Mouse (Mus musculus) hindbrain, embryonic 13.5 days (tissue): ENCODE results near the gene Usp29. TPM values are rescaled to one million over a fixed set of nuclear protein-coding genes. Genes with fewer than 3 reads are reported as not detected.
"Not testable (repeated sequence)": the region's sequence is repeated elsewhere in the genome, so short reads cannot be mapped to it uniquely, and the experiment has no call there.

Source experiments
- ATAC-seq: fragments of 200-750 bp; cut with Nextera tagmentation; 2 replicates; pipeline ENCODE4 v1.8.0; 2017; ENCODE audit warnings: moderate TSS enrichment; ENCODE audit not compliant: low FRiP score
- H3K27ac ChIP-seq: fragments of 300-500 bp; sonication (generic); 2 replicates; pipeline ENCODE4 v1.5.1; 2015; ENCODE audit warnings: inconsistent platforms, mild to moderate bottlenecking, moderate library complexity
- H3K27me3 ChIP-seq: fragments of 300-500 bp; sonication (generic); 2 replicates; pipeline ENCODE4 v1.6.1; 2015; ENCODE audit warnings: mild to moderate bottlenecking, inconsistent platforms
- H3K36me3 ChIP-seq: fragments of 300-500 bp; sonication (generic); 2 replicates; pipeline ENCODE4 v1.6.1; 2015; ENCODE audit warnings: mild to moderate bottlenecking, inconsistent platforms
- H3K4me1 ChIP-seq: fragments of 300-500 bp; sonication (generic); replicated peaks from 2 replicates; pipeline ENCODE4 v1.6.1; 2015; ENCODE audit warnings: inconsistent platforms
- H3K4me2 ChIP-seq: fragments of 300-500 bp; sonication (generic); 2 replicates; pipeline ENCODE4 v1.6.1; 2015; ENCODE audit warnings: inconsistent platforms, mild to moderate bottlenecking, moderate library complexity
- H3K4me3 ChIP-seq: fragments of 300-500 bp; sonication (generic); 2 replicates; pipeline ENCODE4 v1.5.1; 2015; ENCODE audit warnings: mild to moderate bottlenecking, inconsistent platforms
- H3K9ac ChIP-seq: fragments of 300-500 bp; sonication (generic); 2 replicates; pipeline ENCODE4 v1.6.1; 2015; ENCODE audit warnings: mild to moderate bottlenecking, inconsistent platforms
- H3K9me3 ChIP-seq: fragments of 300-500 bp; sonication (generic); 2 replicates; pipeline ENCODE4 v1.6.1; 2016; ENCODE audit warnings: inconsistent platforms
- WGBS: fragments of 180-500 bp; shearing (Covaris S2); methylation state at CpG from one replicate; pipeline ENCODE4 v1.1.7; 2015; 5-methylcytosine and 5-hydroxymethylcytosine counted together
- polyA plus RNA-seq: library from polyadenylated mRNA; unstranded; fragments of >200 nt; fragmentation: Nextera tagmentation; extraction: Ambion mirVana; gene quantifications from 2 replicates; pipeline ENCODE4 v1.2.1, GENCODE M21; 2015

The Usp29 gene
- polyA plus RNA-seq, 1 experiment from 2014 or later = 28.7 TPM

- peaks cover 8% of the 10 kb centered on the region; the same call in 1 of the 2 replicates for H3K4me1 ChIP-seq
- ATAC-seq = no peak
- no peak overlapping the region for H3K9ac ChIP-seq
- no peaks in the 10 kb centered on the region for H3K9me3 ChIP-seq
- no peaks in the 10 kb centered on the region for H3K36me3 ChIP-seq
- 95% methylated on average over 5 of the region's 5 CpGs for WGBS
- H3K27ac ChIP-seq = no peak overlapping the region
- no peaks in the 10 kb centered on the region for H3K27me3 ChIP-seq
- H3K4me2 ChIP-seq = no peak overlapping the region
- H3K4me3 ChIP-seq = no peak overlapping the region
These were observed 159.5 kb downstream of the Usp29 start for GRCm38 (mm10) chr7:6889871-6890270.

GRCm38 (mm10) chr7:6891206-6891605, 160.8 kb downstream of the Usp29 start:
- Histone ChIP-seq H3K27ac (no peak overlapping the region), H3K27me3 (no peaks in the 10 kb centered on the region), H3K4me3 (no peak overlapping the region), H3K9ac (no peak overlapping the region), H3K4me2 (no peak overlapping the region), H3K4me1 (peaks cover 8% of the 10 kb centered on the region; the same call in 1 of the 2 replicates), H3K36me3 (no peaks in the 10 kb centered on the region), H3K9me3 (no peaks in the 10 kb centered on the region)
- 52% methylated on average over 3 of the region's 3 CpGs for WGBS
- ATAC-seq = no peak

GRCm38 (mm10) chr7:6897021-6897420, 166.6 kb downstream of the Usp29 start:
- not testable (repeated sequence) for H3K9ac ChIP-seq, ATAC-seq, H3K4me2 ChIP-seq, H3K27me3 ChIP-seq, H3K4me1 ChIP-seq, H3K36me3 ChIP-seq, H3K4me3 ChIP-seq, H3K27ac ChIP-seq, H3K9me3 ChIP-seq
- WGBS = 25% methylated on average over 4 of the region's 4 CpGs

GRCm38 (mm10) chr7:6900672-6901071, 170.3 kb downstream of the Usp29 start:
- Histone ChIP-seq H3K36me3 (no peaks in the 10 kb centered on the region), H3K27me3 (no peaks in the 10 kb centered on the region), H3K27ac (no peak overlapping the region), H3K4me1 (no peaks in the 10 kb centered on the region), H3K9ac (no peak overlapping the region), H3K4me2 (no peak overlapping the region), H3K4me3 (no peak overlapping the region), H3K9me3 (no peaks in the 10 kb centered on the region)
- WGBS = 96% methylated on average over 7 of the region's 7 CpGs
- no peak for ATAC-seq

- H3K27me3 ChIP-seq = no peaks in the 10 kb centered on the region
- H3K4me1 ChIP-seq = no peaks in the 10 kb centered on the region
- H3K9ac ChIP-seq = no peak overlapping the region
- no peaks in the 10 kb centered on the region for H3K36me3 ChIP-seq
- H3K4me3 ChIP-seq = no peak overlapping the region
- 86% methylated on average over 8 of the region's 8 CpGs for WGBS
- no peak for ATAC-seq
- no peak overlapping the region for H3K27ac ChIP-seq
- H3K4me2 ChIP-seq = no peak overlapping the region
- no peaks in the 10 kb centered on the region for H3K9me3 ChIP-seq
These were observed 173.1 kb downstream of the Usp29 start for GRCm38 (mm10) chr7:6903489-6903888.

GRCm38 (mm10) chr7:6910527-6910926, 180.1 kb downstream of the Usp29 start:
- ATAC-seq = no peak
- no peaks in the 10 kb centered on the region for H3K9me3 ChIP-seq
- H3K27ac ChIP-seq = no peak overlapping the region
- H3K27me3 ChIP-seq = no peaks in the 10 kb centered on the region
- no peaks in the 10 kb centered on the region for H3K36me3 ChIP-seq
- H3K9ac ChIP-seq = no peak overlapping the region
- peaks cover 27% of the 10 kb centered on the region for H3K4me1 ChIP-seq
- H3K4me2 ChIP-seq = no peak overlapping the region
- 63% methylated on average over 7 of the region's 7 CpGs for WGBS
- H3K4me3 ChIP-seq = no peak overlapping the region

- Histone ChIP-seq H3K27ac (no peak overlapping the region), H3K9ac (no peak overlapping the region), H3K9me3 (no peaks in the 10 kb centered on the region), H3K4me2 (no peak overlapping the region), H3K4me1 (peaks cover 27% of the 10 kb centered on the region), H3K36me3 (no peaks in the 10 kb centered on the region), H3K4me3 (no peak overlapping the region), H3K27me3 (no peaks in the 10 kb centered on the region)
- WGBS = 72% methylated on average over 5 of the region's 5 CpGs
- ATAC-seq = no peak
These were observed 181.4 kb downstream of the Usp29 start for GRCm38 (mm10) chr7:6911731-6912130.

GRCm38 (mm10) chr7:6913439-6914380, 183.3 kb downstream of the Usp29 start:
- H3K9me3 ChIP-seq = no peaks in the 10 kb centered on the region
- H3K27ac ChIP-seq = peak overlapping the region; percentile 80
- H3K27me3 ChIP-seq = no peaks in the 10 kb centered on the region
- H3K4me3 ChIP-seq = peak overlapping the region; percentile 30
- 15% methylated on average over 30 of the region's 30 CpGs for WGBS
- H3K4me1 ChIP-seq = peaks cover 41% of the 10 kb centered on the region
- peak overlapping the region; percentile 58 for H3K4me2 ChIP-seq
- peak overlapping the region; percentile 62 for H3K9ac ChIP-seq
- no peaks in the 10 kb centered on the region for H3K36me3 ChIP-seq
- ATAC-seq = peak; percentile 34

- Histone ChIP-seq H3K36me3 (no peaks in the 10 kb centered on the region), H3K4me2 (no peak overlapping the region), H3K4me3 (no peak overlapping the region), H3K27ac (no peak overlapping the region), H3K27me3 (no peaks in the 10 kb centered on the region), H3K9ac (no peak overlapping the region), H3K4me1 (peaks cover 46% of the 10 kb centered on the region), H3K9me3 (no peaks in the 10 kb centered on the region)
- 59% methylated on average over 5 of the region's 5 CpGs for WGBS
- ATAC-seq = no peak
These were observed 186.7 kb downstream of the Usp29 start for GRCm38 (mm10) chr7:6917126-6917525.

- Histone ChIP-seq H3K9ac (no peak overlapping the region), H3K27ac (peak overlapping the region; percentile 67; the same call in 1 of the 2 replicates), H3K4me1 (peaks cover 38% of the 10 kb centered on the region), H3K4me3 (no peak overlapping the region), H3K9me3 (no peaks in the 10 kb centered on the region), H3K36me3 (no peaks in the 10 kb centered on the region), H3K4me2 (no peak overlapping the region), H3K27me3 (no peaks in the 10 kb centered on the region)
- WGBS = 17% methylated on average over 10 of the region's 10 CpGs
- peak; percentile 76 for ATAC-seq
These were observed 187.9 kb downstream of the Usp29 start for GRCm38 (mm10) chr7:6918267-6918666.

GRCm38 (mm10) chr7:6919131-6919870, 188.9 kb downstream of the Usp29 start:
- H3K27ac ChIP-seq = peak overlapping the region; percentile 58
- H3K4me2 ChIP-seq = no peak overlapping the region
- H3K36me3 ChIP-seq = no peaks in the 10 kb centered on the region
- H3K4me1 ChIP-seq = peaks cover 28% of the 10 kb centered on the region
- 93% methylated on average over 1 of the region's 1 CpGs for WGBS
- ATAC-seq = peak; percentile 36; the same call in 1 of the 2 replicates
- no peaks in the 10 kb centered on the region for H3K27me3 ChIP-seq
- no peak overlapping the region for H3K4me3 ChIP-seq
- H3K9me3 ChIP-seq = no peaks in the 10 kb centered on the region
- peak overlapping the region; percentile 43; the same call in 1 of the 2 replicates for H3K9ac ChIP-seq

- Histone ChIP-seq H3K9ac (no peak overlapping the region), H3K9me3 (no peaks in the 10 kb centered on the region), H3K4me1 (peaks cover 14% of the 10 kb centered on the region), H3K27ac (no peak overlapping the region), H3K4me3 (no peak overlapping the region), H3K27me3 (no peaks in the 10 kb centered on the region), H3K4me2 (no peak overlapping the region), H3K36me3 (no peaks in the 10 kb centered on the region)
- WGBS = 83% methylated on average over 3 of the region's 3 CpGs
- ATAC-seq = no peak
These were observed 193.1 kb downstream of the Usp29 start for GRCm38 (mm10) chr7:6923515-6923914.
